ENCODE assay signal across 9 mouse cellular contexts in the genomic region with DNA sequence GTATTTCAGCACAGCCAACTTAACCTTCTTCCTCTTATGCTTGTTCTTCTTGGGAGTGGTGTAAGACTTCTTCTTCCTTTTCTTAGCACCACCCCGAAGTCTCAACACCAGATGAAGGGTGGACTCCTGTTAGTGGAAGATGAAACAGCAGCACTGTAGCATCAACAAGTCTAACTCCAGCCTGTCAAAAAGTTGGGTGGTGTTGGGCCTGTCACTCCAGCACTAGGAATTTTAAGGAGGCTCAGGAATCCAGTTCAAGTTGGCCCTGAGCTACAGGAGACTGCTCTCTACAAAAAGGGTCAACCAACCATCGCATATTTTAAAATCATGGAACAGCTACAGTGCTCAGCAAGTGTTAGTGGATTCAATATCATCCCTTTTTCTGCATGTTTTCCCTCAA. TPM values are rescaled to one million over a fixed set of nuclear protein-coding genes. Genes with fewer than 3 reads are reported as not detected.
A peak's percentile ranks its signal among the peaks of the same experiment; 100 is the strongest.
DNase-seq lines count a peak whose midpoint lies in the region; ATAC-seq and TF ChIP-seq lines count a peak whose summit lies in the region.
"Not testable (repeated sequence)": the region's sequence is repeated elsewhere in the genome, so short reads cannot be mapped to it uniquely, and the experiment has no call there.
"Had no signal": no experiment of that assay in that cellular context is flagged by ENCODE, and none has a peak within 500 bp of the region (broad histone marks: within the 10 kb centered on the region; RNA-seq: fewer than 3 reads in every experiment).

No protein-coding gene starts in this region.

- H3K27ac ChIP-seq in forebrain, embryonic 10.5 days, result peak overlapping the region; percentile 96
- not testable (repeated sequence) for H3K27ac ChIP-seq in heart, embryonic 13.5 days (replicated peaks); hindbrain, postnatal 0 days; limb, embryonic 12.5 days; lung, embryonic 15.5 days

- not testable (repeated sequence) for H3K9me3 ChIP-seq in forebrain, embryonic 10.5 days; heart, embryonic 13.5 days; hindbrain, postnatal 0 days (ENCODE audit: low read length); limb, embryonic 12.5 days; lung, embryonic 15.5 days

- peak; percentile 6 for DNase-seq in NIH3T3 (ENCODE audit: low read depth)
- DNase-seq in forebrain, embryonic 10.5 days (ENCODE audit: extremely low spot score, low spot score); hindbrain, postnatal 0 days (ENCODE audit: low spot score): not testable (repeated sequence)

- peak overlapping the region; percentile 85 for H3K4me2 ChIP-seq in heart, embryonic 13.5 days
- H3K4me2 ChIP-seq in hindbrain, postnatal 0 days (ENCODE audit: low read depth, low read length), result peak overlapping the region; percentile 80
- peak overlapping the region; percentile 69 for H3K4me2 ChIP-seq in limb, embryonic 12.5 days
- H3K4me2 ChIP-seq in lung, embryonic 15.5 days, result peak overlapping the region; percentile 74
- peak overlapping the region; percentile 80 for H3K4me2 ChIP-seq in myocyte (ENCODE audit: low read depth)

- H3K4me1 ChIP-seq in forebrain, embryonic 10.5 days, result peaks cover 16% of the 10 kb centered on the region
- peaks cover 18% of the 10 kb centered on the region for H3K4me1 ChIP-seq in heart, embryonic 13.5 days
- H3K4me1 ChIP-seq in hindbrain, postnatal 0 days (ENCODE audit: insufficient read depth, low read length), result not testable (repeated sequence)
- H3K4me1 ChIP-seq in limb, embryonic 12.5 days (replicated peaks), result peaks cover 12% of the 10 kb centered on the region
- H3K4me1 ChIP-seq in lung, embryonic 15.5 days, result peaks cover 12% of the 10 kb centered on the region

- H3K79me2 ChIP-seq in myocyte (ENCODE audit: control insufficient read depth, insufficient read depth), result peaks cover 23% of the 10 kb centered on the region

- H3K4me3 ChIP-seq in forebrain, embryonic 10.5 days, result peak overlapping the region; percentile 80
- peak overlapping the region; percentile 79 for H3K4me3 ChIP-seq in heart, embryonic 13.5 days
- H3K4me3 ChIP-seq in hindbrain, postnatal 0 days (ENCODE audit: low read length), result peak overlapping the region; percentile 77; the same call in 1 of the 2 replicates
- H3K4me3 ChIP-seq in limb, embryonic 12.5 days (replicated peaks), result peak overlapping the region; percentile 71
- H3K4me3 ChIP-seq in lung, embryonic 15.5 days, result peak overlapping the region; percentile 75
- H3K4me3 ChIP-seq in myocyte, result peak overlapping the region; percentile 94

- 94% methylated on average over 2 of the region's 2 CpGs for WGBS in forebrain, embryonic 10.5 days
- WGBS in heart, embryonic 13.5 days, result 83% methylated on average over 2 of the region's 2 CpGs
- WGBS in hindbrain, postnatal 0 days, result 78% methylated on average over 2 of the region's 2 CpGs
- 95% methylated on average over 2 of the region's 2 CpGs for WGBS in limb, embryonic 12.5 days
- WGBS in lung, embryonic 15.5 days, result 96% methylated on average over 2 of the region's 2 CpGs

- H3ac ChIP-seq in myocyte (ENCODE audit: control insufficient read depth, insufficient read length), result not testable (repeated sequence)

- not testable (repeated sequence) for TF ChIP-seq CTCF in hindbrain, postnatal 0 days (IDR thresholded peaks at IDR 0.05; ENCODE audit: low read depth)

- not testable (repeated sequence) for TF ChIP-seq POLR2A in myocyte (IDR thresholded peaks at IDR 0.05; ENCODE audit: insufficient read length, low read depth)

- H3K9ac ChIP-seq in heart, embryonic 13.5 days, result peak overlapping the region; percentile 95
- H3K9ac ChIP-seq in hindbrain, postnatal 0 days (replicated peaks; ENCODE audit: low read length), result peak overlapping the region; percentile 84; the same call in 1 of the 2 replicates
- H3K9ac ChIP-seq in limb, embryonic 12.5 days (replicated peaks), result not testable (repeated sequence)
- H3K9ac ChIP-seq in lung, embryonic 15.5 days, result peak overlapping the region; percentile 63

- H3K27me3 ChIP-seq in forebrain, embryonic 10.5 days (ENCODE audit: poor library complexity, severe bottlenecking); heart, embryonic 13.5 days (replicated peaks); hindbrain, postnatal 0 days (ENCODE audit: insufficient read depth, low read length); limb, embryonic 12.5 days; lung, embryonic 15.5 days; myocyte (ENCODE audit: control insufficient read depth, insufficient read depth, insufficient read length): not testable (repeated sequence)

- peaks cover 55% of the 10 kb centered on the region for H3K36me3 ChIP-seq in forebrain, embryonic 10.5 days (replicated peaks)
- H3K36me3 ChIP-seq in heart, embryonic 13.5 days, result peaks cover 55% of the 10 kb centered on the region
- peaks cover 26% of the 10 kb centered on the region for H3K36me3 ChIP-seq in hindbrain, postnatal 0 days (ENCODE audit: insufficient read depth, low read length)
- peaks cover 45% of the 10 kb centered on the region for H3K36me3 ChIP-seq in limb, embryonic 12.5 days
- H3K36me3 ChIP-seq in lung, embryonic 15.5 days, result peaks cover 37% of the 10 kb centered on the region
- H3K36me3 ChIP-seq in myocyte (ENCODE audit: control insufficient read depth, insufficient read depth), result peaks cover 26% of the 10 kb centered on the region

- ATAC-seq in heart, embryonic 13.5 days (ENCODE audit: extremely low read depth, insufficient number of reproducible peaks, low FRiP score, low TSS enrichment); hindbrain, postnatal 0 days; limb, embryonic 12.5 days (ENCODE audit: insufficient number of reproducible peaks, insufficient read depth, low FRiP score, low TSS enrichment, low read depth); lung, embryonic 15.5 days (ENCODE audit: borderline replicate concordance, extremely low read depth, low FRiP score, low TSS enrichment): not testable (repeated sequence)

TF ChIP-seq in myocyte, 11 proteins besides CTCF, POLR2A, EP300 and RAD21:
- TF ChIP-seq POLR2AphosphoS2 (IDR thresholded peaks at IDR 0.05; ENCODE audit: insufficient read length, low read depth), result peak; percentile 39

RNA-seq across cellular contexts. Expression of a gene that starts 1.5 kb away (rescaled TPM):
- 0.21 and 0.37 TPM in 2 replicates for polyA plus RNA-seq in forebrain, embryonic 10.5 days (2016; fragmentation: Nextera tagmentation; extraction: Ambion mirVana)
- polyA plus RNA-seq in heart, embryonic 13.5 days (2015; fragmentation: Nextera tagmentation; extraction: Ambion mirVana), result 0.09 and 0.11 TPM in 2 replicates
- total RNA-seq in hindbrain, postnatal 0 days (2014; rRNA removed), result not detected in 2 replicates
- 0.16 TPM in 1 of 2 replicates, not detected in the other for polyA plus RNA-seq in hindbrain, postnatal 0 days (2015; fragmentation: Nextera tagmentation; extraction: Ambion mirVana)
- polyA plus RNA-seq in limb, embryonic 12.5 days (2016; fragmentation: Nextera tagmentation; extraction: Ambion mirVana), result 0.13 and 0.31 TPM in 2 replicates
- 0.17 TPM in 1 of 2 replicates, not detected in the other for polyA plus RNA-seq in lung, embryonic 15.5 days (2015; fragmentation: Nextera tagmentation; extraction: Ambion mirVana)
- 0.04 TPM for polyA plus RNA-seq in myocyte (2012; fragmentation: generic; extraction: Trizol)
- total RNA-seq: heart, adult 18-20 months had no signal
- polyA plus RNA-seq: small intestine, adult 2 months had no signal

RNA-seq across cellular contexts. Expression of a gene that starts 1.6 kb away (rescaled TPM):
- 1,077 and 1,102 TPM in 2 replicates for polyA plus RNA-seq in forebrain, embryonic 10.5 days (2016; fragmentation: Nextera tagmentation; extraction: Ambion mirVana)
- 702 and 747 TPM in 2 replicates for polyA plus RNA-seq in heart, embryonic 13.5 days (2015; fragmentation: Nextera tagmentation; extraction: Ambion mirVana)
- 355 and 376 TPM in 2 replicates for total RNA-seq in hindbrain, postnatal 0 days (2014; rRNA removed)
- polyA plus RNA-seq in hindbrain, postnatal 0 days (2015; fragmentation: Nextera tagmentation; extraction: Ambion mirVana), result 617 and 630 TPM in 2 replicates
- 1,191 and 1,223 TPM in 2 replicates for polyA plus RNA-seq in limb, embryonic 12.5 days (2016; fragmentation: Nextera tagmentation; extraction: Ambion mirVana)
- 1,003 and 1,090 TPM in 2 replicates for polyA plus RNA-seq in lung, embryonic 15.5 days (2015; fragmentation: Nextera tagmentation; extraction: Ambion mirVana)
- 1,894 TPM for polyA plus RNA-seq in myocyte (2012; fragmentation: generic; extraction: Trizol)

RNA-seq across cellular contexts. Expression of a gene that starts 20.1 kb away (rescaled TPM):
- 51.3 and 53.6 TPM in 2 replicates for polyA plus RNA-seq in forebrain, embryonic 10.5 days (2016; fragmentation: Nextera tagmentation; extraction: Ambion mirVana)
- polyA plus RNA-seq in heart, embryonic 13.5 days (2015; fragmentation: Nextera tagmentation; extraction: Ambion mirVana), result 36.5 and 44.9 TPM in 2 replicates
- total RNA-seq in hindbrain, postnatal 0 days (2014; rRNA removed), result 17.9 and 32.4 TPM in 2 replicates
- 36.5 and 37.8 TPM in 2 replicates for polyA plus RNA-seq in hindbrain, postnatal 0 days (2015; fragmentation: Nextera tagmentation; extraction: Ambion mirVana)
- polyA plus RNA-seq in limb, embryonic 12.5 days (2016; fragmentation: Nextera tagmentation; extraction: Ambion mirVana), result 54.1 and 55.0 TPM in 2 replicates
- polyA plus RNA-seq in lung, embryonic 15.5 days (2015; fragmentation: Nextera tagmentation; extraction: Ambion mirVana), result 39.9 and 42.4 TPM in 2 replicates
- polyA plus RNA-seq in myocyte (2012; fragmentation: generic; extraction: Trizol), result 7.5 TPM

RNA-seq across cellular contexts. Expression of a gene that starts 31.5 kb away (rescaled TPM):
- 19.3 and 19.4 TPM in 2 replicates for polyA plus RNA-seq in forebrain, embryonic 10.5 days (2016; fragmentation: Nextera tagmentation; extraction: Ambion mirVana)
- polyA plus RNA-seq in heart, embryonic 13.5 days (2015; fragmentation: Nextera tagmentation; extraction: Ambion mirVana), result 18.7 and 20.0 TPM in 2 replicates
- 2.0 and 3.8 TPM in 2 replicates for total RNA-seq in hindbrain, postnatal 0 days (2014; rRNA removed)
- polyA plus RNA-seq in hindbrain, postnatal 0 days (2015; fragmentation: Nextera tagmentation; extraction: Ambion mirVana), result 10.0 and 10.8 TPM in 2 replicates
- 26.1 and 27.5 TPM in 2 replicates for polyA plus RNA-seq in limb, embryonic 12.5 days (2016; fragmentation: Nextera tagmentation; extraction: Ambion mirVana)
- polyA plus RNA-seq in lung, embryonic 15.5 days (2015; fragmentation: Nextera tagmentation; extraction: Ambion mirVana), result 28.0 and 29.0 TPM in 2 replicates
- 13.5 TPM for polyA plus RNA-seq in myocyte (2012; fragmentation: generic; extraction: Trizol)
